Mouse (Mus musculus) spleen, adult 2 months (tissue): ENCODE results near the gene Gm28557. TPM values are rescaled to one million over a fixed set of nuclear protein-coding genes. Genes with fewer than 3 reads are reported as not detected.

ENCODE experiments used
- DNase-seq, 2 experiments: peaks; one replicate each; pipeline versions ENCODE4 v3.0.0 to v3.0.0-alpha.2; 2012 to 2021; ENCODE audit warnings: low spot score in 2 of 2, low read depth in 1 of 2
- H3K27ac ChIP-seq: fragments of 200-500 bp; 2 replicates; pipeline ENCODE4 v1.5.1; 2012; ENCODE audit warnings: low read length, inconsistent platforms; ENCODE audit not compliant: insufficient read depth
- H3K27me3 ChIP-seq: fragments of 200-500 bp; 2 replicates; pipeline ENCODE4 v1.6.1; 2012; ENCODE audit warnings: mild to moderate bottlenecking, moderate library complexity, low read length, inconsistent platforms; ENCODE audit not compliant: control insufficient read depth, insufficient read depth
- H3K36me3 ChIP-seq: fragments of 200-500 bp; 2 replicates; pipeline ENCODE4 v1.6.1; 2012; ENCODE audit warnings: mild to moderate bottlenecking, low read length, inconsistent platforms; ENCODE audit not compliant: control insufficient read depth, insufficient read depth
- H3K4me1 ChIP-seq: fragments of 200-500 bp; 2 replicates; pipeline ENCODE4 v1.6.1; 2011; ENCODE audit warnings: inconsistent platforms; ENCODE audit not compliant: control insufficient read depth, insufficient read depth, insufficient read length
- H3K4me3 ChIP-seq: fragments of 200-500 bp; 2 replicates; pipeline ENCODE4 v1.5.1; 2011; ENCODE audit warnings: mild to moderate bottlenecking, inconsistent platforms; ENCODE audit not compliant: insufficient read depth, insufficient read length; ENCODE audit errors: extremely low read depth
- CTCF ChIP-seq: fragments of 200-500 bp; IDR thresholded peaks from 2 replicates; pipeline ENCODE4 v1.5.1; 2011; ENCODE audit warnings: mild to moderate bottlenecking, inconsistent platforms; ENCODE audit not compliant: insufficient read depth, insufficient read length, insufficient replicate concordance; ENCODE audit errors: extremely low read depth
- POLR2A ChIP-seq: fragments of 200-500 bp; IDR thresholded peaks from 2 replicates; pipeline ENCODE4 v1.6.1; 2011; ENCODE audit warnings: low read depth, low read length, inconsistent platforms
- WGBS: fragments of 180-500 bp; shearing (Covaris S2); methylation state at CpG from one replicate; pipeline ENCODE4 v1.1.7; 2018; 5-methylcytosine and 5-hydroxymethylcytosine counted together
- polyA plus RNA-seq: library from polyadenylated mRNA; depleted of rRNA; stranded (reverse); fragments of >200 nt; gene quantifications from 2 replicates; pipeline ENCODE4 v1.2.3, GENCODE M21; 2012; rRNA removed

Gm28557 gene
- polyA plus RNA-seq, 1 experiment = 1.1 TPM

DNA sequence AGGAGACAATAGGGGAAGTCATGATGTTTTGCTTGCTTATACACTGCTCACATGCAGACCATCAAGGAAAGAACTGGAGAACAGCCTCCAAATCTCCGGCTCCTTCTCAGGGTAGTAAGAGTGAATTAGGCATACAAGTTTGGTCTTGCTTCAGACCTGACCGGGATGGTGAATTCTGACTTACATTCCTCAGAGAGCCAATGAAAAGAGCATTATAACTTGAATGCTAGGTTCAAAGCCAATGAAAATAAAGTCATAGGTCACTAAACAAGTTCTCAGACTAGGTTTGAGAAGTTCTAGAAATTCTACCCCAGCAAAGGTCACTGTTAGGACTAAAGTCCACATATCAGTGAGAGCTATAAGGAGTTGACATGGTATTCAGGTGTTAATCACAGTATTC, 31.2 kb downstream of the Gm28557 start:
- Histone ChIP-seq H3K27ac (no peak overlapping the region), H3K4me3 (no peak overlapping the region), H3K36me3 (peaks cover 11% of the 10 kb centered on the region; the same call in 1 of the 2 replicates), H3K27me3 (no peaks in the 10 kb centered on the region), H3K4me1 (no peaks in the 10 kb centered on the region)
- TF ChIP-seq POLR2A (no peak), CTCF (no peak)
- WGBS = 96% methylated on average over 2 of the region's 2 CpGs
- no peak for DNase-seq

DNA sequence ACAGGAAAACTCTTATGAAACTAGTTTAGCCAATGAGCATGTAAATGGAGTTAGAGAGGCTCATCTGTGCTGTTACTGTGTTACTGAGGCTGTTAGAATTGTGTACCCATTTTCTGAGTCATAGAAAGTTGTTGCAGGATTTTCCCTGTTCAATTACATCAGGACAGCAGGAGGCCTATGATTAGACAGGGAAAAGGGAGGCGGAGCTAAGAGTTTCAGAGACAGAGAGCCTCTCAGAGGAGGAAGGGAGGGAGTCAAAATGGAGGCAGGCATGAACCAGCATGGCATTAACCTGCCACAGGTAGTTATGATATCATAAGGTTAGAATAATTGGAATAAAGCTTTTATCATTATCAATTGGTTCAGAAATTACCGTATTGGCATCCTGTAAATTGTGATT, 35.6 kb downstream of the Gm28557 start:
- Histone ChIP-seq H3K36me3 (peaks cover 19% of the 10 kb centered on the region), H3K27ac (no peak overlapping the region), H3K4me1 (no peaks in the 10 kb centered on the region), H3K4me3 (no peak overlapping the region), H3K27me3 (no peaks in the 10 kb centered on the region)
- 89% methylated on average over 2 of the region's 2 CpGs for WGBS
- no peak for TF ChIP-seq CTCF
- TF ChIP-seq POLR2A = no peak
- DNase-seq = no peak

DNA sequence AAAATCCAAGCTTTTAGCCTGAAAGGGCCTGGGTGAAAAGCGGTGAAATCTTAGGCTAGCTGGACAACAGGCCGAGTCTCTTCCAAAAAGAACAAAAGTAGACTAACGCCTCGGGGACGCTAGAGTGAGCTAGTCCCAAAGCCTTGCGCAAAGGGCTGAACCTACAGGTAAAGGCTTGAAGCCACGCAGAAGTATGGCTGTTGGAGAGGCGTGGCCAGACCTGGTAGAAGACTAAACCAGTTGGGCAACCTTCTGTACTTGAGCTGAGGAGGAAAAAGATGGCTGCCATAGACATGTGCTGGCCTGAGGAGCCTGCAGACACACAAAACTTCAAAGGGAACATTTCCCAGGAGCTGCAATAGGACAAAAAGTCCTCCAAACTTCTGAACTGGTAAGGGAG, 43.0 kb downstream of the Gm28557 start:
- Histone ChIP-seq H3K4me3 (no peak overlapping the region), H3K4me1 (no peaks in the 10 kb centered on the region), H3K27me3 (no peaks in the 10 kb centered on the region), H3K36me3 (peaks cover 4% of the 10 kb centered on the region; the same call in 1 of the 2 replicates), H3K27ac (no peak overlapping the region)
- DNase-seq = no peak
- 93% methylated on average over 8 of the region's 8 CpGs for WGBS
- TF ChIP-seq CTCF (no peak), POLR2A (no peak)

DNA sequence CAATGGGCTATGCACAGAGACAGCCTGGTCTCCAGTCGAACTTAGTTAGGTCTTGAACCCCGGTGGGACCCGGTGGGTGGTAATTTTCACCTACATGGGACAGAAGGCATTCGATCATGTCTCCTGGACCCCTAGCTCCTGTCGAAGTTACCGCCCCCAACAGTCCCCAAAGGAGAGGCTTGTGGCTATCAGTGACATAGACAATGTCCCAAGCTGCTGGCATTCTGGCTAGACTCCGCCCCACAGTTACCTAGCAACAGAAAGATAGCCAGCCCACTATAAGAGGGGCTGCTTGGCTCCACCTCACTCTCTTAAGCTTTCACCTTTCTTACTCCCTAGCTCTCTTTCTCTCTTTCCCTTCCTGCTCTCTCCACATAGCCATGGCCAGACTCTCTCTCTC, 46.0 kb downstream of the Gm28557 start:
- Histone ChIP-seq H3K27ac (no peak overlapping the region), H3K36me3 (no peaks in the 10 kb centered on the region), H3K27me3 (no peaks in the 10 kb centered on the region), H3K4me3 (no peak overlapping the region), H3K4me1 (no peaks in the 10 kb centered on the region)
- no peak for TF ChIP-seq CTCF
- no peak for TF ChIP-seq POLR2A
- 80% methylated on average over 7 of the region's 7 CpGs for WGBS
- DNase-seq = no peak

DNA sequence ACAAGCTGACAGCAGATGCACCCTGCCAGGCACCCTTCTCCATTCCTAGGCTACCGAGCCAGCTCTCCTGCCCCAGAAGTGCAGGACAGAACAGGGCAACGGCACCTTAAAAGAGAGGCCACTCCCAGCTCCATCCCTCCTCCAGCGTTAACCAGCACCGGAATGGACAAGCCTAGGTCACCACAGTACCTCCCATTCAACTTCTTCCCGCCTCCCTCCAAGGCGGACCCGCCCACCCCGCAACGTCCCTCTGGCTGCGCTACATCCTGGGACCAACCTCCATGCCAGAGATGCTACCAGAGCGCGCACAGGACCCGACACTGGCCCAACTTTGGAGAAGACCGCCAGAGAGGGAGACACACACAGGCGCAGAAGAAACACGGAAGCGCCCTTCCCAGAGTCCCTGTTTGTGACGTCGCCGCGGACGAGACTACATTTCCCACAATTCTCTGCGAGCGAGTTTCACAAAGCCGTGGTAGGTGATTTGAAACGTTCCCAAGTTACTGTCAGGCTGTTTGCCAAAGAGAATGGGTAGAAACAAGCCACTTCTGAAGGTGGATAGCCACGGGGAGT, 47.5 kb downstream of the Gm28557 start, which contains the start of gene Zfp712:
Gene Zfp712, minus strand, starts transcription at position 385 of the 573 bp plus-strand sequence.
- no peaks in the 10 kb centered on the region for H3K27me3 ChIP-seq
- TF ChIP-seq CTCF (no peak), POLR2A (peak; percentile 34; the same call in 1 of the 2 replicates)
- no peaks in the 10 kb centered on the region for H3K36me3 ChIP-seq
- under 1% methylated on average over 27 of the region's 27 CpGs for WGBS
- DNase-seq = peak; percentile 65 to 85
- H3K4me1 ChIP-seq = no peaks in the 10 kb centered on the region
- H3K4me3 ChIP-seq = peak within 1 kb of the TSS; percentile 91
- peak within 1 kb of the TSS; percentile 58; the same call in 1 of the 2 replicates for H3K27ac ChIP-seq

DNA sequence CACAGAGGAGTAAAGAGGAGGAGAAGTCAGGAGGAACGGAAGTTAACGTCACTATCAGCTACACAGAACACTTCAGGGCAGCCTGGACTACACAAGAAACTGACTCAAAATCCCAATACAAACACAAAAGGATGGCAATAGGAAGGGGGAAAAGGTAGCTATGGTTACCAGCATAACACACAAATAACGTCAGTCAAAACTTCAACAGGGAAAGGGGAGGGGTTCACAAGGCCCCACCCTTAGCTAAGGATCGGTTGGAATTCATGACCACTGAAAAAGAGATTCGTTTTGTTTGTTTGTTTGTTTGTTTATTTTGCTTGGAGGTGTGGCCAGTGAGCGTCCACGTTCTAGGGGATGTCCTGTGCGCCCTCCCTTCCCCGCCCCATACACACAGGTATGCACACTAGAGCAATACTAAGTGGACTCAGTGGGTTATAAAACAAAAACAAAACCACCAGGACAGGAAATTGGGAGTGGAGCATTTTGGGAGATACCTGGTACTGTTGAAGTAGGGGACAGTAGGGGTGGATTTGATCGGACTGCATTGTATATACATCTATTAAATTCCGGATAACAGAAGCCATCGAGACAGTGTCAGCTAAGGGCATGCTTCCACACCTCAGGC, 48.1 kb downstream of the Gm28557 start:
- Histone ChIP-seq H3K4me1 (no peaks in the 10 kb centered on the region), H3K4me3 (peak overlapping the region; percentile 91), H3K27ac (no peak overlapping the region), H3K27me3 (no peaks in the 10 kb centered on the region), H3K36me3 (no peaks in the 10 kb centered on the region)
- TF ChIP-seq CTCF = no peak
- no peak for TF ChIP-seq POLR2A
- 11% methylated on average over 12 of the region's 12 CpGs for WGBS
- DNase-seq = no peak

Other genes with a start within 250 kb of the Gm28557 start
- gene Gm10767, start 203.7 kb downstream of the Gm28557 start, polyA plus RNA-seq = 0.33 and 0.37 TPM in 2 replicates
- gene Zfp712, start 47.4 kb downstream of the Gm28557 start, polyA plus RNA-seq = 0.15 and 0.18 TPM in 2 replicates
- gene Zfp708, start 10.6 kb downstream of the Gm28557 start, polyA plus RNA-seq = 0.11 TPM in 1 of 2 replicates, not detected in the other
- 0.13 and 0.18 TPM in 2 replicates for gene Rslcan18, start 7.7 kb upstream of the Gm28557 start, polyA plus RNA-seq
- 0.09 and 0.13 TPM in 2 replicates for gene Zfp759, start 13.1 kb upstream of the Gm28557 start, polyA plus RNA-seq
- gene Rsl1, start 64.6 kb upstream of the Gm28557 start, polyA plus RNA-seq = 1.0 and 1.8 TPM in 2 replicates
- 0.19 and 0.25 TPM in 2 replicates for gene Zfp455, start 85.9 kb upstream of the Gm28557 start, polyA plus RNA-seq
- gene Zfp458, start 169.9 kb upstream of the Gm28557 start, polyA plus RNA-seq = 0.41 TPM in 2 replicates
- gene Zfp457, start 197.9 kb upstream of the Gm28557 start, polyA plus RNA-seq = 0.90 and 1.1 TPM in 2 replicates
- 0.62 and 0.77 TPM in 2 replicates for gene Zfp595, start 224.0 kb upstream of the Gm28557 start, polyA plus RNA-seq